ENCODE assay signal across 24 mouse cellular contexts in the genomic region with DNA sequence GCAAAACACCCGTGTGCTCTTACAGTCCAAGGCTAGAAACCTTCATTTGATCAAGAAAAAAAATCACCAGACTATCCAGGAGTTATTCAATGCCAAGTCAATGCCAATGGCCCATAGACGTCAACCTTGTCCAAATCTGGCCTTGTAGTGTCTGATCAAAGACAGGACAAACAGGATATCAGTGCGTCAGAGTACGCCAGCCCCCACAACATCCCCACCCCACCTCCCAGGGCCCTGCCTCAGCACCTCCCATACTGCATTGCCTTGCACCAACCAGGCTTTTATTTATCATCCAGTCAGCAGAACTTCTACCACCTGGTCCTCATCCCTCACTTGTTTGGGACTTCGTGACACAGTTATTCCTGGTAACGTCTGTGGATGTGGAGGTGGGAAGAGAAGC. TPM values are rescaled to one million over a fixed set of nuclear protein-coding genes. Genes with fewer than 3 reads are reported as not detected.
A peak's percentile ranks its signal among the peaks of the same experiment; 100 is the strongest.
DNase-seq lines count a peak whose midpoint lies in the region; ATAC-seq and TF ChIP-seq lines count a peak whose summit lies in the region.
"Had no signal": no experiment of that assay in that cellular context is flagged by ENCODE, and none has a peak within 500 bp of the region (broad histone marks: within the 10 kb centered on the region; RNA-seq: fewer than 3 reads in every experiment).

No protein-coding gene starts in this region.

- 70% methylated on average over 6 of the region's 6 CpGs for WGBS in heart, embryonic 10.5 days
- 36% methylated on average over 6 of the region's 6 CpGs for WGBS in intestine, postnatal 0 days

- peak; percentile 37 for DNase-seq in adrenal gland, adult 2 months
- DNase-seq in adrenal gland, postnatal 4 days (ENCODE audit: low spot score in 2 of 2), result no peak
- DNase-seq in adrenal gland, postnatal 10 days, result peak; percentile 29
- peak; percentile 56 for DNase-seq in adrenal gland, postnatal 14 days
- peak; percentile 16 for DNase-seq in brain, adult 2 months (ENCODE audit: low read depth, low spot score)
- no peak for DNase-seq in heart, embryonic 10.5 days (ENCODE audit: low spot score)
- DNase-seq: cerebellum, adult 11 months; cerebellum, adult 18-20 months; cerebellum, adult 8-10 months; cerebellum, adult 9-11 months; cerebellum, postnatal 14 days; cerebellum, postnatal 36 days; embryo, embryonic 11 days had no signal

- no peaks in the 10 kb centered on the region for H3K27me3 ChIP-seq in heart, embryonic 10.5 days (ENCODE audit: insufficient read depth, poor library complexity, severe bottlenecking)
- H3K27me3 ChIP-seq in intestine, postnatal 0 days (replicated peaks; ENCODE audit: control insufficient read depth, insufficient read depth, low read length), result no peaks in the 10 kb centered on the region; the same call in 1 of the 2 replicates
- H3K27me3 ChIP-seq: embryonic facial prominence, embryonic 13.5 days; embryonic facial prominence, embryonic 15.5 days; forebrain, embryonic 12.5 days had no signal

- no peaks in the 10 kb centered on the region for H3K9me3 ChIP-seq in heart, embryonic 10.5 days
- no peaks in the 10 kb centered on the region for H3K9me3 ChIP-seq in intestine, postnatal 0 days (ENCODE audit: control insufficient read depth)
- H3K9me3 ChIP-seq: embryonic facial prominence, embryonic 13.5 days; embryonic facial prominence, embryonic 15.5 days; forebrain, embryonic 10.5 days; forebrain, embryonic 12.5 days had no signal

- H3K9ac ChIP-seq in intestine, postnatal 0 days (ENCODE audit: low read depth, low read length), result no peak overlapping the region
- H3K9ac ChIP-seq: embryonic facial prominence, embryonic 13.5 days; embryonic facial prominence, embryonic 15.5 days; forebrain, embryonic 12.5 days had no signal

- ATAC-seq in intestine, postnatal 0 days, result no peak
- ATAC-seq: forebrain, embryonic 14.5 days; forebrain, embryonic 16.5 days had no signal

- H3K4me1 ChIP-seq in heart, embryonic 10.5 days, result no peaks in the 10 kb centered on the region
- H3K4me1 ChIP-seq in intestine, postnatal 0 days (replicated peaks; ENCODE audit: control insufficient read depth, insufficient read depth, low read length), result no peaks in the 10 kb centered on the region
- H3K4me1 ChIP-seq: embryonic facial prominence, embryonic 13.5 days; embryonic facial prominence, embryonic 15.5 days; forebrain, embryonic 10.5 days; forebrain, embryonic 12.5 days had no signal

- no peak overlapping the region for H3K4me3 ChIP-seq in heart, embryonic 10.5 days
- no peak overlapping the region for H3K4me3 ChIP-seq in intestine, postnatal 0 days (ENCODE audit: low read depth, low read length)
- H3K4me3 ChIP-seq: embryonic facial prominence, embryonic 13.5 days; embryonic facial prominence, embryonic 15.5 days; erythroblast, embryonic 14.5 days; forebrain, embryonic 10.5 days; forebrain, embryonic 12.5 days had no signal

- TF ChIP-seq CTCF in intestine, postnatal 0 days (IDR thresholded peaks at IDR 0.05; ENCODE audit: low read depth), result no peak

- no peak overlapping the region for H3K4me2 ChIP-seq in intestine, postnatal 0 days (replicated peaks; ENCODE audit: low read depth)
- H3K4me2 ChIP-seq: embryonic facial prominence, embryonic 13.5 days; embryonic facial prominence, embryonic 15.5 days; forebrain, embryonic 12.5 days had no signal

- H3K27ac ChIP-seq in heart, embryonic 10.5 days, result no peak overlapping the region
- H3K27ac ChIP-seq in intestine, postnatal 0 days (ENCODE audit: low read depth, low read length), result no peak overlapping the region
- H3K27ac ChIP-seq: embryonic facial prominence, embryonic 13.5 days; embryonic facial prominence, embryonic 15.5 days; forebrain, embryonic 10.5 days; forebrain, embryonic 12.5 days had no signal

- H3K36me3 ChIP-seq in heart, embryonic 10.5 days, result no peaks in the 10 kb centered on the region
- no peaks in the 10 kb centered on the region for H3K36me3 ChIP-seq in intestine, postnatal 0 days (ENCODE audit: control insufficient read depth, insufficient read depth)
- H3K36me3 ChIP-seq: embryonic facial prominence, embryonic 13.5 days; embryonic facial prominence, embryonic 15.5 days; forebrain, embryonic 10.5 days; forebrain, embryonic 12.5 days had no signal

RNA-seq across cellular contexts. Expression of a gene that starts 14.7 kb away (rescaled TPM):
- 1 to 10 TPM; 1.3 to 2.2 TPM for total RNA-seq in adrenal gland, adult 2 months (2021)
- 3.1 and 3.3 TPM in 2 replicates for polyA plus RNA-seq in adrenal gland, adult 2 months (2012; rRNA removed)
- under 1 TPM; 0.17 to 0.42 TPM for total RNA-seq in adrenal gland, postnatal 4 days (2021)
- 1 to 10 TPM in 1 of 2 experiments, under 1 TPM in 1; 0.58 to 1.7 TPM for total RNA-seq in adrenal gland, postnatal 10 days (2021)
- 1.1 and 1.7 TPM in 2 replicates for total RNA-seq in adrenal gland, postnatal 14 days (2021)
- polyA plus RNA-seq in heart, embryonic 10.5 days (2016; fragmentation: Nextera tagmentation; extraction: Ambion mirVana), result not detected in 2 replicates
- polyA plus RNA-seq in intestine, postnatal 0 days (2015; fragmentation: Nextera tagmentation; extraction: Ambion mirVana), result not detected in 2 replicates
- total RNA-seq: common myeloid progenitor, adult 5-6 weeks; MEL had no signal
- polyA plus RNA-seq: C2C12; embryonic facial prominence, embryonic 15.5 days; erythroblast, embryonic 14.5 days; forebrain, embryonic 10.5 days; forebrain, embryonic 12.5 days; forebrain, embryonic 14.5 days; forebrain, embryonic 16.5 days had no signal

Comparison
In these comparisons a context has a peak if more than half of its experiments do, and no peak if none do; other contexts are left out.
1. DNase-seq: peak in adrenal gland, adult 2 months (single experiment), adrenal gland, postnatal 10 days (single experiment), adrenal gland, postnatal 14 days (single experiment) and brain, adult 2 months (single experiment); none in adrenal gland, postnatal 4 days (0 of 2) and heart, embryonic 10.5 days (single experiment).